Mouse (Mus musculus): Measurements from ENCODE around the gene Arhgap19.

Arhgap19 gene

GRCm38 (mm10) chr19:41831718-41832391 is 30.0 kb upstream of the Arhgap19 start:
- no peak for DNase-seq

DNA sequence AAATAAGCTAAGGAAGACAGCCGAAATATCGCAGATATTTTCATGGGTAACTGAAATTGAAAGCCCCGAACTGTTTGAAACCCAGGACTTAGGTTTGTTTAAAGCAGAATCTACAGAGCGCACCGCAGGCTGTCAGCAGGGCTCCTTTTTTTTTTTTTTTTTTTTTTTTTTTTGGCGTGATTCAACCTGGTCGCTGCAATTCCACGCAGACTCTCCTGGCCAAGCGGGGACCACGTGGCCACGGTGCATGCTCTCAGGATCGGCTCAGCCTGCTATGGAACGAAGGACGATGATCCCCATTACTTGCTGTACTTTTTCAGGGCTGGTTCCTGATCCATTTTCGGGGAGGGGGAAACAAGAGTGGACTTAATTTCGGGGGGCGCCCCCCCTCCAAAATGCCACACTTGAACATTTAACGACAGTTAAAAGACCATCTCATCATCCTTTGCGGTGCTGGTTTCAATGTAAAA is 29.3 kb upstream of the Arhgap19 start:
- peak; percentile 26 to 44 for DNase-seq

DNA sequence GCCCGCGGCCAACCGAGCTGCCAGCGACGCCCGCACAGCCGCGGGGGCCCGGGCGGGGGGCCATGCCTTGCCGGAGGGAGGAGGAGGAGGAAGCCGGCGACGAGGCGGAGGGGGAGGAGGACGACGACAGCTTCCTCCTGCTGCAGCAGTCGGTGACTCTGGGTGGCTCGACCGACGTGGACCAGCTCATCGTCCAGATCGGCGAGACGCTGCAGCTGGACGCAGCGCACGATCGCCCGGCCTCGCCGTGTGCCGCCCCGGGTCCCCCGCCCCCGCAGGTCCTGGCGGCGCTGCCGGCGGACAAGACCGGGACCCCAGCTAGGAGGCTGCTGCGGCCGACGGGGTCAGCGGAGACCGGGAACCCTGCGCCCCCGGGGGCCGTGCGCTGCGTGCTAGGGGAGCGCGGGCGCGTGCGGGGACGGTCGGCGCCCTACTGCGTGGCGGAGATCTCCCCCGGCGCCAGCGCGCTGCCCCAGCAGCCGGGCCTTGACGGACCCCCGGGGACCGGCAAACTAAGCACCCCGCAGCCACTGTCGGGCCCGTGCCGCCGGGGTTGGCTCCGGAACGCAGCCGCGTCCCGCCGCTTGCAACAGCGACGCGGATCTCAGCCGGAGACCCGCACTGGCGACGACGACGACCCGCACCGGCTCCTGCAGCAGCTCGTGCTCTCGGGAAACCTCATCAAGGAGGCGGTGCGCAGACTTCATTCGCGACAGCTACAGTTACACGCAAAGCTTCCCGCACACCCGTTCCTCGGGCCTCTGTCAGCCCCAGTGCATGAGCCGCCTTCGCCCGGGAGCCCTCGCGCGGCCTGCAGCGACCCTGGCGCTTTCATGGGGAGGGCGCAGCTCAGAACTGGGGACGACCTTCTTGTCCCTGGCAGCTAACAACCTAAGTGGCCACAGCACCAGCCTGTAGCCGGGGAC is 28.5 kb upstream of the Arhgap19 start:
- peak; percentile 85 to 89 for DNase-seq

DNA sequence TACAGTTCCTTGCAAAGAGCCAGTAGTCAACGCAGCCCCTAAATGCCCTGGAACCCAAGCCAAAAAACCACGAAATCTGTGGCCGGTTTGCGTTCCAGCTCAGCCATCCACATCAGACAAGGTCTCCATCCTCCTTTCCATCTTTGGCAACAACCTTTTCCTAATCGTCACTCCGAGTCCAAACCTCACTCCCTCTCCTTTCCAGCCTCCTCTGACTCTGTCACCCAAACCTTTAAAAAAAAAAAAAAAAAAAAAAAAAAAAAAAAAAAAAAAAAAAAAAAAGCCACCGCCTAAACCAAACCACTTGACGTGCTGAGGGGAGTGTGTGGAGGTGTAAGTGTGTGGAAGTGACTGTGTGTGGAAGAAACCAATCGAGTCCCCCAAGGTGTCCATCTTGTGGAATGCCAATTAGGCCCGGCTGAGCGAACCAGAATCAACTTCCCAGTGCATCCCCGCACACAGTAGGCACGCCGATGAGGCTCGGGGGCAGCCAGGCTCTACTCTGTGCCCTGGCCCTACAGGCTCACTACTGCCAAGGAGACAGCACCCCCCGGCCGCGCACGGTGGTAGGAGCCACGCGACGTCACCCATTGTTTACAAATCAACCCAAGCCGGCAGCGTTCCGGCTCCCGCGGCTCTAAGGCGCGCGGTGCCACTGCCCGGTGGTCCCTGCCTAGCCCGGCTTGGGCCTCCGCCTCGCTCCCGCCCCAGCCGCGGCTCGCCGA is 27.7 kb upstream of the Arhgap19 start, which contains the start of gene Frat1:
Gene Frat1 (plus strand): TSS at position 590 of the 725 bp plus-strand sequence.
- DNase-seq = peak; percentile 92

GRCm38 (mm10) chr19:41828941-41829340 is 27.1 kb upstream of the Arhgap19 start:
- no peak for DNase-seq

- no peak for DNase-seq
Measured at GRCm38 (mm10) chr19:41826529-41826928, 24.7 kb upstream of the Arhgap19 start.

- DNase-seq = no peak
Measured at GRCm38 (mm10) chr19:41824950-41825349, 23.1 kb upstream of the Arhgap19 start.

- no peak for DNase-seq
Measured at GRCm38 (mm10) chr19:41822589-41822988, 20.7 kb upstream of the Arhgap19 start.

- peak; percentile 35 to 69 for DNase-seq
Measured at GRCm38 (mm10) chr19:41821436-41821835, 19.6 kb upstream of the Arhgap19 start.

DNA sequence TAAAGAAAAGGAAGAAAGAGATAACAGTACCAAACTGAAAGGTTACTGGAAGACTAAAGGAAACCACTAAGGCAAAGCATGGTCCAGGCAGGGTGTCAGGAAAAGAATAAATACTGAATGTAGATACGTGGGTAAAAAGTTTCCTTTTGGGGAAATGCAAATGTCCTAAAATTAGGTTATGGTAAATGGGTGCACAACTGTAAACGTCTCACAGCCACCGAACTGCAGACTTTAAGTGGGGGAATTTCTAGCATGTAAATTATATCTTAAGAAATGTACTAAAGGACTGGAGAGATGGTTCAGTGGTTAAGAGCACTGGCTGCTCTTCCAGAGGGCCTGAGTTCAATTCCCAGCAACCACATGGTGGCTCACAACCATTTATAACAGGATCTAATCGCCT is 16.9 kb upstream of the Arhgap19 start:
- DNase-seq = no peak

GRCm38 (mm10) chr19:41817325-41817724 is 15.5 kb upstream of the Arhgap19 start:
- no peak for DNase-seq

GRCm38 (mm10) chr19:41816915-41817314 is 15.1 kb upstream of the Arhgap19 start:
- peak in 1 of 2 experiments; percentile 48 for DNase-seq

- DNase-seq = no peak
Measured at GRCm38 (mm10) chr19:41816410-41816809, 14.6 kb upstream of the Arhgap19 start.

DNA sequence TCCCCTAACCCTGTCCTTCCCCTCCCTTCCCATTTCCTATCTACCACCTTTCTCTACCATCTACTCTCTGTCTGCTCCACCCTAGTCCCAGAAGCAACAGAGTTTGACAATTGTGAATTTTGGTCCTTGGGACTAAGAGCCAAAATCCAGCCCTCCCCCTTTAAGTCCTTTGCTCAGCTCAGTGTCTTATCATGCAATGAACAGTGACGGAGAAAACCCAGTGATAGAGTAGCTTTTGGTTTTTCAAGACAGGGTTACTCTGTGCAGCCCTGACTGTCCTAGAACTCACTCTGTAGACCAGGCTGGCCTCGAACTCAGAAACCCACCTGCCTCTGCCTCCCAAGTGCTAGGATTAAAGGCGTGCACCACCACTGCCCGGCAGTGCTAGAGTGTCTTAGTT is 11.5 kb upstream of the Arhgap19 start:
- DNase-seq = no peak

- DNase-seq = no peak
Measured at GRCm38 (mm10) chr19:41812525-41812924, 10.7 kb upstream of the Arhgap19 start.

DNA sequence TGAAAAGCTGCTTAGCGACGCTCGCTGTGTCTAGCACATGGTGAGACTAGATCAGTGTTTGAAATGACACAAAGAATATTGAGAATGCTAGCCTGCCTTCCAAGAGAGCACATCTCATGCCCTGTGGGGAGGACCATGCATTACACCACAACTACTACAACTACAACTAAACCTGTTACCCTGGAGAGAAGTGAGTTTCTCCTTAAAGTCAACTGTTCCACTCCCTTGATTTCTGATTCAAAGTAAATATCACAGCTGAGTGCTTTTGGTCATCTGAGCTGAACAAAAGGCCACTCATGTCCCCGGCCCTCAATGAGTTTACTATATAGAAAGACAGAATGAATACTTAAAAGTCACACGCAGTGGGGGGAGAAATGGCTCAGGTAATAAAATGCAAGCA is 8.2 kb upstream of the Arhgap19 start:
- no peak for DNase-seq

DNA sequence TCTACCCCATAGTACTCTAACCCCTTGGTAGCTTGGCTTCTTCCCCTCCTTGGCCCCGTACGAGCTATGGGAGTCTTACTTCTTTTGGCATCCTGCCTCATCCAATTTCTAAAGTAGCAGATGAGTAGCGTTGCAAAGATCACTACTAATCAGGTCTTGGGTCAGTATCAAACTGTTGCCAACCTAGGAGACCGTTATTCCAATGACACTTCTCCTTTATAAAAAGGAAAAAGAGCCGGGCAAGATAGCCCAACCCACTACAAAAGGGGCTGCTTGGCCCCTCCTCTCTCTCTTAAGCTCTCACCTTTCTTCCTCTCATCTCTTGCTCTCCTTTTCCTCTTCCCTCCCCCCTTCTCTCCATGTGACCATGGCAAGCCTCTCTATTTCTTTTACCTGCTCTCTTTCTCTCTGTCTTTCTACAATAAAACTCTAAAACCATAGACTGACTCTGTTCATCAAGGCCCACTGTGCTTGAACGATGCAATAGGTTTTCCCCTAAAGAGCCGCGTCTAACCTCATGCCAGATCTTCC is 6.3 kb upstream of the Arhgap19 start:
- no peak for DNase-seq

- DNase-seq = no peak
Measured at GRCm38 (mm10) chr19:41807497-41807896, 5.7 kb upstream of the Arhgap19 start.

DNA sequence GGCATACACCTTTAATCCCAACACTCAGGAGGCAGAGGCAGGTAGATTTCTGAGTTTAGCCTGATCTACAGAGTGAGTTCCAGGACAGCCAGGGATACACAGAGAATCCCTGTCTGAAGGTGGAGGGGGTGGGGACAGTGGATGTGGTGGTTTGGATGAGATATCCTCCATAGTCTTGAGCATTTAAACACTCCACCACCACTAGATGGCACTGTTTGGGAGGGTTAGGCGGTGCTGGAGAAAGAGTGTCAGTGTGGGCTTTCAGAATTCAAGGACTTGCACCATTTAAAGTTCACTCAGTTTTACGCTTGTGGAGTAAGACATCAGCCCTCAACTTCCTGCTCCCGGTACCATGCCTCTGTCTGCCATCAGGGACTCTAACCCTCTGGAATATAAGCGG is 4.0 kb upstream of the Arhgap19 start:
- no peak for DNase-seq

GRCm38 (mm10) chr19:41803322-41803721 is 1.5 kb upstream of the Arhgap19 start:
- DNase-seq = peak; percentile 39 to 44

GRCm38 (mm10) chr19:41800986-41801741 is 683 bp downstream of the Arhgap19 start:
- DNase-seq = no peak

- DNase-seq = no peak
Measured at GRCm38 (mm10) chr19:41800451-41800850, 1.4 kb downstream of the Arhgap19 start.
